Mouse (Mus musculus) kidney, embryonic 16.5 days (tissue): Measurements from ENCODE around the gene Uts2. TPM values are rescaled to one million over a fixed set of nuclear protein-coding genes. Genes with fewer than 3 reads are reported as not detected.

ENCODE experiments used
- ATAC-seq: fragments of 200-750 bp; cut with Nextera tagmentation; 2 replicates; pipeline ENCODE4 v1.8.0; 2017; ENCODE audit warnings: moderate TSS enrichment; ENCODE audit not compliant: low FRiP score, low TSS enrichment
- H3K27ac ChIP-seq: fragments of 300-500 bp; sonication (generic); 2 replicates; pipeline ENCODE4 v1.5.1; 2014; ENCODE audit warnings: low read length
- H3K27me3 ChIP-seq: fragments of 300-500 bp; sonication (generic); 2 replicates; pipeline ENCODE4 v1.6.1; 2014; ENCODE audit warnings: low read length, control low read depth, mixed read lengths; ENCODE audit not compliant: insufficient read depth
- H3K36me3 ChIP-seq: fragments of 300-500 bp; sonication (generic); 2 replicates; pipeline ENCODE4 v1.6.1; 2014; ENCODE audit warnings: low read length, control low read depth, mixed read lengths; ENCODE audit not compliant: insufficient read depth
- H3K4me1 ChIP-seq: fragments of 300-500 bp; sonication (generic); 2 replicates; pipeline ENCODE4 v1.6.1; 2014; ENCODE audit warnings: low read length, control low read depth, mixed read lengths; ENCODE audit not compliant: insufficient read depth
- H3K4me2 ChIP-seq: fragments of 300-500 bp; sonication (generic); replicated peaks from 2 replicates; pipeline ENCODE4 v1.6.1; 2014; ENCODE audit warnings: low read depth, low read length
- H3K4me3 ChIP-seq: fragments of 300-500 bp; sonication (generic); 2 replicates; pipeline ENCODE4 v1.5.1; 2014; ENCODE audit warnings: mild to moderate bottlenecking, low read length
- H3K9ac ChIP-seq: fragments of 300-500 bp; sonication (generic); replicated peaks from 2 replicates; pipeline ENCODE4 v1.6.1; 2014; ENCODE audit warnings: low read length
- H3K9me3 ChIP-seq: fragments of 300-500 bp; sonication (generic); 2 replicates; pipeline ENCODE4 v1.6.1; 2016; ENCODE audit warnings: low read length, control low read depth
- WGBS: fragments of 180-500 bp; shearing (Covaris S2); extraction: QIAGEN DNeasy Blood & Tissue Kit; methylation state at CpG from one replicate; pipeline ENCODE4 v1.1.7; 2014; 5-methylcytosine and 5-hydroxymethylcytosine counted together
- polyA plus RNA-seq: library from polyadenylated mRNA; unstranded; fragments of >200 nt; fragmentation: Nextera tagmentation; extraction: Ambion mirVana; gene quantifications from 2 replicates; pipeline ENCODE4 v1.2.1, GENCODE M21; 2015

Gene Uts2
- not detected in 2 replicates for polyA plus RNA-seq

DNA sequence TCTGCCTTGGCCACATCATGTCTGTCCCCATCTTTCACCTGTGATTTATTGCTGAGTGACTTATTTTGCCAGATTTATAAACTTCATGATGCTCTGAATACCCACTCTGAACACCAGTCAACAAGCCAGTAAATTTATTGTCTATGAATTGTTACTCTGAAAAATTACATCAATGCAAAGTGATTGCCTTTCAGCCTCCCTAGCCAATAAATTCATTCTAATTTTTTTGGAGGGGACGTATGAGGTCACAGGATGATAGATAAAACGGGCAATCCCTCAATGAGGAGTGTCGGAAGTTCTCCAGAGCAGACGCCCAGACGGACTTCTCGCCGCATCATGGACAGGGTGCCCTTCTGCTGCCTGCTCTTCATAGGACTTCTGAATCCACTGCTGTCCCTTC, at the start of gene Uts2:
TSS of gene Uts2 (plus strand) at position 301 of the 400 bp plus-strand sequence.
- Histone ChIP-seq H3K36me3 (no peaks in the 10 kb centered on the region), H3K27me3 (no peaks in the 10 kb centered on the region), H3K4me3 (no peak within 1 kb of the TSS), H3K9me3 (no peaks in the 10 kb centered on the region; the same call in 1 of the 2 replicates), H3K9ac (no peak within 1 kb of the TSS), H3K27ac (no peak within 1 kb of the TSS), H3K4me1 (no peaks in the 10 kb centered on the region), H3K4me2 (no peak within 1 kb of the TSS)
- no peak for ATAC-seq
- WGBS: 86% methylated on average over 7 of the region's 7 CpGs

DNA sequence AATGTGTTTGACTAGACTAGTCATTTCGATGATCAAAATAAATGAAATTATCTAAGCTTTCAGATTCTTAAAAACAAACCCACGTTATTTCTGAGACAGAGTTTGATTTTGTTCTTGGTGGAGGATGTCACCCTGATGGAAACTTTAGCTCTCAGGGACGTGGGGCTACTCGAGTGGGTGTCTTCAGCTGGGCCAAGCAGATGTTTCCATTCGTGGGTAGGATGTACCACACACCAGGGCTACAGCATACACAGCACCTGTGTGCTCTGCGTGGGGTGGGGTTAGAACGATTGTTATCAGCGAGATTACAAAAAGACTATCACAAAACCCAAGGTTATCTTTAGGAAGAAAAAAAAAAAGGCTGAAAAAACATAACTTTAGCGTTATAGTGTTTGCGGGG, 45.9 kb upstream of the Uts2 start:
- ATAC-seq: no peak
- no peaks in the 10 kb centered on the region for H3K4me1 ChIP-seq
- H3K27me3 ChIP-seq: no peaks in the 10 kb centered on the region
- H3K36me3 ChIP-seq: no peaks in the 10 kb centered on the region
- no peaks in the 10 kb centered on the region for H3K9me3 ChIP-seq
- no peak overlapping the region for H3K4me2 ChIP-seq
- 80% methylated on average over 10 of the region's 10 CpGs for WGBS
- no peak overlapping the region for H3K9ac ChIP-seq
- no peak overlapping the region for H3K27ac ChIP-seq
- no peak overlapping the region for H3K4me3 ChIP-seq

DNA sequence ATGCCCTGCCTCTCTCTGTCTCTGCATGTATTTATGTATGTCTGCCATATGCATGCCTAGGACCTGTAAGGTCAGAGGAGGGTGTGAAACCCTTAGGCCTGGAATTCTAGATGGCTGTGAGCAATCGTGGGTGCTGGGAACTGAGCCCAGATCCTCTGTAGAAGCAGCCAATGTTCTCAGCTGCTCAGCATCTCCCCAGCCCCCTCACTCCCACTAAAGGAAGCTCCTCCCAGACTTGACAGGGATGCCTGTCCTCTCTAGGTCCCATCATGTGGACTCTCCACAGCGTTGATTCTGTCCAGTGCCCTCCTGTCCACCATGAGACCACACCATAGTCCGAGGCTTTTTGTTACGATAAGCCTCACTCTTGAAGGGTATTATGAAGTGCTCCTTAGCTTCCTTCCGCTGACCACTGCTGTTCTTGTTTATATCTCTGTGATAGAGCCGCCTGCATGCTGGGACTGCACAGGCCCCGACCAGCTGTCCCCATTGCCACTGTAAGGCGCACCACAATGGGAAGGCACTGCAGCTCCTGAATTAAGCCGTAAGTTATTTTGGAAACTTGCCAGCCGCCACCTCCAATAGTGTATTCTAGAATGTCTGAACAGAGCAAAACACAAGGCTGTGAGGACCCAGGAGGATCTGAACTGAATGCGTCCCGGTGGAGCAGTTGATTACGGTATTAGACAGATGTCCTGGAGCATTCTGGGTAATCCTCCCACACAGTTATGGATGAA, 40.4 kb upstream of the Uts2 start:
- H3K9me3 ChIP-seq: no peaks in the 10 kb centered on the region
- H3K27ac ChIP-seq: no peak overlapping the region
- no peak overlapping the region for H3K4me2 ChIP-seq
- ATAC-seq: no peak; the same call in 1 of the 2 replicates
- H3K9ac ChIP-seq: no peak overlapping the region
- no peak overlapping the region for H3K4me3 ChIP-seq
- WGBS: 70% methylated on average over 13 of the region's 13 CpGs
- no peaks in the 10 kb centered on the region for H3K36me3 ChIP-seq
- no peaks in the 10 kb centered on the region; the same call in 1 of the 2 replicates for H3K4me1 ChIP-seq
- H3K27me3 ChIP-seq: no peaks in the 10 kb centered on the region

DNA sequence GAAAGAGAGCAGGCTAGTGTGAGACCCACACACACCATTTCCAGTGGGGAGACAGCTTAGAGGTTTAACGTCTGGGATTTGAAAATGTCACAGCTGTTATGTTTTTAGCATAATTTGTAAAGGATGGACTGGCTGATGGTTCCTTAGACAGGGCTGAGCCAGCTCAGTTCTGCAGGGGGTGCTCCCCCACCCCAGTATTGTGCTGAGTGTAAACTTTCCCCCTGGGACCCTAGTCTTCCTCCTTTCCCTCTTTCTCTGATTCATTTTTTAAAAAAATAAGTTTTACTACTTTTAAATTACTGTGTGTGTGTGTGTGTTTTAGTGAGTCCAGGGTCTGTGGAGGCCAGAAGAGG, 39.8 kb upstream of the Uts2 start:
- no peaks in the 10 kb centered on the region for H3K36me3 ChIP-seq
- no peak overlapping the region for H3K4me3 ChIP-seq
- no peaks in the 10 kb centered on the region for H3K27me3 ChIP-seq
- H3K27ac ChIP-seq: no peak overlapping the region
- H3K9ac ChIP-seq: no peak overlapping the region
- no peak overlapping the region for H3K4me2 ChIP-seq
- no peak; the same call in 1 of the 2 replicates for ATAC-seq
- no peaks in the 10 kb centered on the region; the same call in 1 of the 2 replicates for H3K4me1 ChIP-seq
- WGBS: 56% methylated on average over 1 of the region's 1 CpGs
- no peaks in the 10 kb centered on the region for H3K9me3 ChIP-seq

DNA sequence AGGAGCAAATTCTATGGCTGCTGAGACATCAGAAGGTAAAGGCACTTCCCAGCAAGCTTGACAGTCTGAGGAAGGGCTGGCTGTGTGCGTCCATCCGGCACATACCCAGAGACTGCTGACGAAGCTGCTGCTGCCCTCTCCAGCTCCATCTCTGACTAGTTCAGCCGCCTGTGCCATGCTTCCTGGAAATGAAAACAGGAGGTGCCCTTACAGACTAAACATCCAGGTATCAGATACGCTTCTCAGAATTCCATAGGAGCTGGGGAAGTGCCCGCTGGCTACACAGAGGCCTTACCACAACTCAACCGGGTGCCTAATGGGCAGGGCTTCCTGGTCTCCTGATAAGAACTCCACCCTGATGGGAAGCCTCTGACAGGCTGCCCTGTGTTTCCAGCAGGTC, 38.4 kb upstream of the Uts2 start:
- no peak overlapping the region for H3K9ac ChIP-seq
- 51% methylated on average over 7 of the region's 7 CpGs for WGBS
- H3K4me2 ChIP-seq: no peak overlapping the region
- H3K4me1 ChIP-seq: no peaks in the 10 kb centered on the region; the same call in 1 of the 2 replicates
- no peak overlapping the region for H3K4me3 ChIP-seq
- H3K36me3 ChIP-seq: no peaks in the 10 kb centered on the region
- H3K9me3 ChIP-seq: no peaks in the 10 kb centered on the region
- no peak overlapping the region for H3K27ac ChIP-seq
- peak; percentile 49; the same call in 1 of the 2 replicates for ATAC-seq
- no peaks in the 10 kb centered on the region for H3K27me3 ChIP-seq

DNA sequence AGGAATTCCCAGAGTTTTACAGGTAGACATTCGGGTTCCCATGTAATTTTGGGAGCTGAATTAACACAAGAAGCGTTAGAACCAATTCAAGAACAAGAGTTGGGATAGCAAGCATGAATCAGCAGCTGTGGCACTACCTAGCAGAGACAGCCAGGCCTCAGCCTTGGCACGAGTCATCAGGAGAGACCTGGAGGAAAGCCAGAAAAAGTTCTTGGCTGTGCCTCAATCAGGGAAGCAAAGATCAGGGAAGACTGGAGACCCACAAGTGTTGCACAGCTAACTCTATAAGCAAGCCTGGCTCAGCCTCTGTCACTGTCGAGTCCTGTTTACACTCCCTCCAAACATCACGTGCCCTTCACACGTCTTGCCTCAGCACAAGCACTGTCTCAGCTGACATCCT, 34.7 kb upstream of the Uts2 start:
- Histone ChIP-seq H3K4me1 (0 out of 2 replicates have a peak, but pooled peaks cover 6% of the 10 kb centered on the region), H3K4me3 (no peak overlapping the region), H3K9me3 (no peaks in the 10 kb centered on the region), H3K27me3 (no peaks in the 10 kb centered on the region), H3K27ac (no peak overlapping the region), H3K36me3 (no peaks in the 10 kb centered on the region), H3K9ac (no peak overlapping the region), H3K4me2 (no peak overlapping the region)
- no peak for ATAC-seq
- WGBS: 55% methylated on average over 6 of the region's 6 CpGs

DNA sequence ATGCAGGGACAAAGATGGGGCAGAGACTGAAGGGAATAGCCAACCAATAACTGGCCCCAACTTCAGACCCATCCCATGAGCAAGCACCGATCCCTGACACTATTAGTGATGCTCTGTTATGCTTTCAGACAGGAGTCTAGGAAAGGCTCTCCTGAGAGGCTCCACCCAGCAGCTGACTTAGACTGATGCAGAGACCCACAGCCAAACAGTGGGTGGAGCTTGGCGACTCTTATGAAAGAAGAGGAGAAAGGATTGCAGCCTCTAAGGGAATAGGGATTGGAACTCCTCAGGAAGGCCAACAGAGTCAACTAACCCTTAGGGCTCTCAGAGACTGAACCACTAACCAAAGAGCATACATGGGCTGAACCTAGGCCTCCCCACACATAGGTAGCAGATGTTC, 33.2 kb upstream of the Uts2 start:
- Histone ChIP-seq H3K36me3 (no peaks in the 10 kb centered on the region), H3K4me2 (no peak overlapping the region), H3K9me3 (no peaks in the 10 kb centered on the region), H3K9ac (no peak overlapping the region), H3K27ac (no peak overlapping the region), H3K27me3 (no peaks in the 10 kb centered on the region), H3K4me3 (no peak overlapping the region), H3K4me1 (0 out of 2 replicates have a peak, but pooled peaks cover 6% of the 10 kb centered on the region)
- 64% methylated on average over 2 of the region's 2 CpGs for WGBS
- no peak for ATAC-seq

DNA sequence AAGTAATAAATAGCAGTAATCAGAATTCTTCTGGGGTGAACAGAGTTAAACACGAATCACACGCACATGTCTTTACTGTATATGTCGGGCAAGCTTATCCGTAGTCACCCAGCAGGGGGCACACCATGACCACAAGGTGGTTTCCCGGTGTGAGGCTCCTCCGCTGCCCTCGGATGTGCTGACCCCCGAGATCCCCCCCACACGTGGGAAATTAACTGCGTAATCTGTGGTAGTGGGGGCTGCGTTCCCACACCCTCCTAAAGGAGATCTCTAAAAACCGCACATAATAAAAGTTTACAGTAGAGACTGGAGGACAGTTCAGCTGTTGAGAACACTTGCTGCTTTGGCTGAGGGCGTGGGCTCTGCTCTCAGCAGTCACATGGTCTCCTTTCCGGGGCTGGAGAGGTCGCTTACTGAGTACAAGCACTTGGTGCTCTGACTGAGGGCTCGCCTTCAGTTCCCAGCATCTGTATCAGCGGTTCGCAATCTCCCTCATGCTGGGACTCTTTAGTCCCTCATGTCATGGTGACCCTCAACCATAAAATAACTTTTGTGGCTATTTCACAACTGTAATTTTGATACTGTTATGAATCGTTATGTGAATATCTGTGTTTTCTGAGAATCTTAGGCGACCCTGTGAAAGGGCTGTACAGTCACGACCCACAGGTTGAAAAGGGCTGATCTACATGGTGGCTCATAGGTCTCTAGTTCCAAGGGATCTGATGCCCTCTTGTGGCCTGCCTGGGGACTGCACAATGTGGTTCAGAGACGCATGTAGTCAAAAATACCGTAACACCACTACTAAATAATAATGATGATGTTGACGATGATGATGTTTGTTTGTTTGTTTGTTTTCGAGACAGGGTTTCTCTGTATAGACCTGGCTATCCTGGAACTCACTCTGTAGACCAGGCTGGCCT, 32.0 kb upstream of the Uts2 start:
- Histone ChIP-seq H3K4me3 (peak overlapping the region; percentile 28), H3K9ac (no peak overlapping the region), H3K27ac (no peak overlapping the region), H3K4me1 (0 out of 2 replicates have a peak, but pooled peaks cover 6% of the 10 kb centered on the region), H3K36me3 (no peaks in the 10 kb centered on the region), H3K9me3 (no peaks in the 10 kb centered on the region), H3K4me2 (peak overlapping the region; percentile 52), H3K27me3 (no peaks in the 10 kb centered on the region)
- peak; percentile 82; the same call in 1 of the 2 replicates for ATAC-seq
- WGBS: 10% methylated on average over 25 of the region's 25 CpGs

DNA sequence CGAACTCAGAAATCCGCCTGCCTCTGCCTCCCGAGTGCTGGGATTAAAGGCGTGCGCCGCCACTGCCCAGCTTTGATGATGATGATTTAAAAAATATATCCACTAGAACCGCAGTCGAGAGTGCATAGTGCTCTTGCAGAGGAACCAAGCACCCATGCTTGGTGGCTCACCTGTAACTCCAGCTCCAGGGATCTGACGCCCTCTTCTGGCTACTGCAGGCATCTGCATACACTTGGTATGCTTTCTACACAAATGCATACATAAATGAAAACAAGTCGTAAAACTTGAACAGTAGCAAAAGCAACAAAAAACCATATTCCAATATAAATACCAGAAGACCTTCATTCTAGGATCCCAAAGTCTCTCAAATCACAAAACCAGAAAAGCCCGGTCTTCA, 31.3 kb upstream of the Uts2 start:
- Histone ChIP-seq H3K9me3 (no peaks in the 10 kb centered on the region), H3K27me3 (no peaks in the 10 kb centered on the region), H3K36me3 (no peaks in the 10 kb centered on the region), H3K4me1 (0 out of 2 replicates have a peak, but pooled peaks cover 6% of the 10 kb centered on the region), H3K27ac (no peak overlapping the region), H3K9ac (no peak overlapping the region), H3K4me3 (no peak overlapping the region), H3K4me2 (no peak overlapping the region)
- WGBS: 71% methylated on average over 11 of the region's 11 CpGs
- ATAC-seq: no peak
